Mouse (Mus musculus): ENCODE results near the gene Hspbap1. TPM values are rescaled to one million over a fixed set of nuclear protein-coding genes. Genes with fewer than 3 reads are reported as not detected.

The Hspbap1 gene
- polyA plus RNA-seq, 1 experiment = 6.5 TPM

GRCm38 (mm10) chr16:35791962-35792521, 21.9 kb downstream of the Hspbap1 start:
- no peak for DNase-seq (ENCODE audit: extremely low spot score in 1 of 2, low spot score in 1 of 2)

- DNase-seq (ENCODE audit: extremely low spot score in 1 of 2, low spot score in 1 of 2) = no peak
These were observed 32.0 kb downstream of the Hspbap1 start for GRCm38 (mm10) chr16:35802163-35802562.

- no peak for DNase-seq (ENCODE audit: extremely low spot score in 1 of 2, low spot score in 1 of 2)
These were observed 33.5 kb downstream of the Hspbap1 start for GRCm38 (mm10) chr16:35803723-35804122.

GRCm38 (mm10) chr16:35806973-35807662, 36.9 kb downstream of the Hspbap1 start:
- no peak for DNase-seq (ENCODE audit: extremely low spot score in 1 of 2, low spot score in 1 of 2)

- no peak for DNase-seq (ENCODE audit: extremely low spot score in 1 of 2, low spot score in 1 of 2)
These were observed 37.5 kb downstream of the Hspbap1 start for GRCm38 (mm10) chr16:35807663-35807992.

DNA sequence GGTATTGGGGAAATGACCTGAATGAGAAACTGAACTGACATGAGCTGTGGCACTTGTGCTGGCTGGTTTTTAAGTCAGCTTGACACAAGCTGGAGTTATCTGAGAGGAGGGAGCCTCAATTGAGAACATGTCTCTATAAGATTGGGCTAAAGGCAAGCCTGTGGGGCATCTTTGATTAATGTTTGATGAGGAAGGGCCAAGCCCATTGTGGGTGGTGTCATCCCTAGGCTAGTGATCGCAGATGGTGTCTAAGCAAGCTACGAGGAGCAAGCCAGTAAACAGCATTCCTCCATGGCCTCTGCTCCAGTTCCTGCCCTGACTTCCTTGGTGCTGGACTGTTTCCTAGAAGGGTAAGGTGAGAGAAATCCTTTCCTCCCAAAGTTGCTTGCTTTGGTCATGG, 38.7 kb downstream of the Hspbap1 start:
- DNase-seq (ENCODE audit: extremely low spot score in 1 of 2, low spot score in 1 of 2) = no peak

GRCm38 (mm10) chr16:35813119-35813518, 42.9 kb downstream of the Hspbap1 start:
- no peak for DNase-seq (ENCODE audit: extremely low spot score in 1 of 2, low spot score in 1 of 2)

DNA sequence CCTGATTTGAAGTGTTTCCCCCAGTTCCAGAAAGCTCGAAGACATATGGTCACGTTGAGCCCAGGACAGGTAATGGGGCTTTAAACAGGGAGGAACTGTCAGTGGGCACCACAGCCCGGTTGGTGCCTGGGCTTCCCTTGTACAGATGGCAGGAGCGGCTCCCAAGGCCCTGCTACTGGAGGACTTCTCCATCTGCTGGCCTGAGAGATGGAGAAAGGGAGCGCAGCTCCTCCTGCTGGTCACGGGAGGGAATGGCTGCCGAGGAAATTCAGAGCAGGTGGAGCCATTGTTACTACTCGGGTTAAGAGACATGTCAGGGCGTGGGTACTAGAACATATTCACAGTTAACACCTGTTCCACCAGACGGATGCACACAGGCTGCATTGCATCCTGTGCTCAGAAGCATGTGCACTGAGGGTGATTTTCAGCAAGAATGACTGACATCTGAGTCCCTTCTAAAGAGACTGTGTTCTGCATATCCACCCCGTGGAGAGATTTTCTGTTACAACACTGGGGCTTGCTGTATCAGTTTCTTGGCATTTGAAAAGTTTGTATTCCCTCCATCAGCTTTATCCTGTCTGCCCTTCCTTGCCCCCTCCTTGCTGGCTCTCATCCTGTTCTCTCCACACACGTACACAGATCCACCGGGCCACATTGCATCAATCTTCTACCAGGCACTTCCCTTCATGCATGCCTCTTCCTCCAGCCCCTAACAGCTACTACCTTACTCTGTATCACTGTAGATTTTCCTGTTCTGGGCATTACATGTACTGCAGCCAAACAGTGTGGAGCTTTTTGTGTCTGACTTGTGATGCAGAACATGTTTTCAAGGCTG, 47.3 kb downstream of the Hspbap1 start:
- peak; percentile 57 to 94 for DNase-seq (ENCODE audit: extremely low spot score in 1 of 2, low spot score in 1 of 2)

- DNase-seq (ENCODE audit: extremely low spot score in 1 of 2, low spot score in 1 of 2) = peak in 1 of 2 experiments; percentile 8
These were observed 59.8 kb downstream of the Hspbap1 start for GRCm38 (mm10) chr16:35829999-35830398.

- no peak for DNase-seq (ENCODE audit: extremely low spot score in 1 of 2, low spot score in 1 of 2)
These were observed 62.8 kb downstream of the Hspbap1 start for GRCm38 (mm10) chr16:35832926-35833325.

- no peak for DNase-seq (ENCODE audit: extremely low spot score in 1 of 2, low spot score in 1 of 2)
These were observed 64.5 kb downstream of the Hspbap1 start for GRCm38 (mm10) chr16:35834653-35835052.

DNA sequence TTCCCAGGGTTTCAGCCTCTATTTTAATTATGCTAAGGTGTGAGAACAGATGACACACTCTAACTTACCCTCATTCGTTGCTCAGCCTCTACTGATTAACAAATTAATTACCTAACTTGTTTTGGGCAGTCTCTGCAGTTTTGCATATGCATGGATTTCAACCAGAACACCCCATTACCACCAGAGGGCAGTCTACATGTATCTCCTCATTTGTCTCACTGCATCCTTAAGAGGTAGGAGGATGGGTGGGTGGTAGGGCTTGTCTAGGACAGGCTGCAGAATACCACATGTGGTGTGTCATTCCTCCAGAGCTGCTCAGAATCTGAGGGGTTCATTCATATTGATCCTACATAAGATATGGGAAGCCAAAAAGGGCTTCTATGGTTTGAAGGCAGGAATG, 69.5 kb downstream of the Hspbap1 start:
- DNase-seq (ENCODE audit: extremely low spot score in 1 of 2, low spot score in 1 of 2) = peak in 1 of 2 experiments; percentile 42

DNA sequence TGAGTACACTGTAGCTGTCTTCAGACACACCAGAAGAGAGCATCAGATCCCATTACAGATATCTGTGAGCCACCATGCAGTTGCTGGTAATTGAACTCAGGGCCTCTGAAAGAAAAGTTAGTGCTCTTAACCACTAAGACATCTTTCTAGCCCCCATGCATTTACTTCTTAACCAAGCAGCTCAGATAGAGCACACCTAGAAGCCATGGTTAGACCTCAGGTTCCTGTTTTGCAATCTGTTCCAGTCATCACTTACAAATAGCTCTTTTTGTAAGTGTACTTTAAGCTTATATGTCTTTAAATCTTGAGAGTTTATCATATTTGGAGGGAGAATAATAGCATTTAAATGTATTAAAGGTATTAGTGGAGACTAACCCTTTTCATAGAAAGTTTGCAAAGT, 77.0 kb downstream of the Hspbap1 start:
- no peak for DNase-seq (ENCODE audit: extremely low spot score in 1 of 2, low spot score in 1 of 2)

DNA sequence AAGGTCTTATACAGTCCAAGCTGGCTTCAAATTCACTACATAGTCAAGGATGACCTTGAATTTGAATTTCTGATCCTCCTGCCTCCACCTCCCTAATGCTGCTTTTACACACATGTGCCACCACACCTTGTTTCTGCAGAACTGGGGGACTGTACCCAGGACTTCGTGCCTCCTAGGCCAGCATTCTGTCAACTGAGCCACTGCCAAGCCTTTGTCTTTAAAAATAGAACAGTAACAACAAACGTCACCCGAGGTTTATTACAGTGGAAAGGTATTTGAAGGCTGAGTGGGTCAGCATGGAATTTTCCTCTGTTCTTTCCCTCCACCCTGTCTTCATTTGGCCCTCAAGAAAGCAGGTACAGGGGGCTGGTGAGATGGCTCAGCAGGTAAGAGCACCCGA, 85.7 kb downstream of the Hspbap1 start:
- no peak for DNase-seq (ENCODE audit: extremely low spot score in 1 of 2, low spot score in 1 of 2)

- no peak for DNase-seq (ENCODE audit: extremely low spot score in 1 of 2, low spot score in 1 of 2)
These were observed 86.6 kb downstream of the Hspbap1 start for GRCm38 (mm10) chr16:35856766-35857165.

DNA sequence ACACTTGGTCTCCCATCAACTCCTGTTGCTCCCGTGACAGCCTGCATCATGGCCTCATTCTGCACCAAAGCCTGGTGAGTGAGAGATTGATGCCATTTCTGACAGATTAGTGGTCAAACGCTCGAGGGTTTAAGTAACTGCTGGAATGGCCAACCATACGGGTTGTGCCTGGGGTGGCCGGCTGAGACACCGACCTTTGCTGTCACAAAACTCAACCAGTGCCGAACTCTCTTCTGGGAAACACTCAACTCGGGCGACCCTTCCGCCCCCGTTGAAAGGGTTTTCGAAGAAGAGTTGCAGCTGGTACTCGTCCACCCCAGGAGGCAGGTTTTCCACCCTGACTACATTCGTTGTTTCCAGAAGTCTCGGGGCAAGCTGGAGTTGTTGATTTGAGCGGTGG, 90.1 kb downstream of the Hspbap1 start:
- DNase-seq (ENCODE audit: extremely low spot score in 1 of 2, low spot score in 1 of 2) = no peak

- DNase-seq (ENCODE audit: extremely low spot score in 1 of 2, low spot score in 1 of 2) = no peak
These were observed 91.9 kb downstream of the Hspbap1 start for GRCm38 (mm10) chr16:35862057-35862456.

DNA sequence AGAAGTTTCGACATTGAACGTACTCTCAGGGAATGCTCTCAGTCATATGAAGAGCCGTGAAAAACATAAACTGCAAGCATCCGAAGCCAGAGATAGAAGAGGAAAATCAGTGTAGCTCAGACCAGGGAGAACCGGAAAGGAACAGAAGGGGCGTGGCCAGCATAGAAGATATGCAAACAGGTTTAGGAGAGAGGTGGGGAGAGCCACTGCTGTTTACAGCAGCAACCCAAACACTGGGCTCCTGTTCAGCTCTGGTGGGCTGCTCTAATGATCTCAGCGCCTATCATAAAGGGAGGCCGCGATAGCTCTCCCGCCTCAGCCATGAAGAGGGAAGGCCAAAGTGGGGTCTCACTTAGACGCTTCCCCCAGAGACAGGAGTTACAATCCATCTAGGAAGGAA, 97.6 kb downstream of the Hspbap1 start:
- DNase-seq (ENCODE audit: extremely low spot score in 1 of 2, low spot score in 1 of 2) = no peak

- no peak for DNase-seq (ENCODE audit: extremely low spot score in 1 of 2, low spot score in 1 of 2)
These were observed 99.0 kb downstream of the Hspbap1 start for GRCm38 (mm10) chr16:35869126-35869525.

DNA sequence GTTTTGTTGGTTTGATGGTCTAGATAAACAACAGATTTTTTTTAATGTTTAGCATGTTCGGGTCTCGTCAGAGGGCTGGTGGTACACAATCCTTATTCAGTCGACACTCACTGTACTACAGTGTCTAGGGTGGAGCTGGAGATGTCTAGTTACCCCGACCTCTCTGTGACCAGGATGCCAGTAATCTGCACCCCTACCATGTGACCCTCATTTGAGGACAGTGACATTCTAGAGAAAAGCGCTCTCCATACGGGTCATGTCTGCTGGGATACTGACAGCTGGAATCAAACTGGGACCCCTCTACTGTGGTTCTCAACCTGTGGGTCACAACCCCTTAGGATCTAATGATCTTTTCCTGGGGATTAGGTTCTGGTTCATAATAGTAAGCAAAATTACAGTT, 99.5 kb downstream of the Hspbap1 start:
- no peak for DNase-seq (ENCODE audit: extremely low spot score in 1 of 2, low spot score in 1 of 2)

- peak in 1 of 2 experiments; percentile 8 for DNase-seq (ENCODE audit: extremely low spot score in 1 of 2, low spot score in 1 of 2)
These were observed 100.4 kb downstream of the Hspbap1 start for GRCm38 (mm10) chr16:35870581-35871047.

All from frontal cortex, adult 2 months (tissue).